Mouse (Mus musculus): ENCODE results near the gene Ccdc138.

GRCm38 (mm10) chr10:58532177-58532576 lies 34.4 kb downstream of the Ccdc138 start:
- TF ChIP-seq POLR2A (IDR thresholded peaks at IDR 0.05; ENCODE audit: insufficient read depth, low read depth, low read length) (no peak), CTCF (IDR thresholded peaks at IDR 0.05; ENCODE audit: insufficient read depth, low read depth, low read length) (no peak)

Data from olfactory bulb, adult 2 months (tissue).